Mouse (Mus musculus) thymus, postnatal 36 days (tissue): ENCODE results near the gene Nprl3.
A peak's percentile ranks its signal among the peaks of the same experiment; 100 is the strongest.
"Not testable (repeated sequence)": the region's sequence is repeated elsewhere in the genome, so short reads cannot be mapped to it uniquely, and the experiment has no call there.

ENCODE experiments used
- DNase-seq, 2 experiments: peaks; one replicate each; pipeline ENCODE4 v3.0.0; 2022; ENCODE audit warnings: mixed read lengths in 2 of 2

Nprl3 gene

GRCm38 (mm10) chr11:32267188-32267884 is at the start of gene Nprl3:
Gene Nprl3, minus strand, starts transcription at chr11:32267707.
- peak; percentile 96 to 97 for DNase-seq

GRCm38 (mm10) chr11:32316009-32316408 is 48.5 kb upstream of the Nprl3 start:
- DNase-seq = no peak

GRCm38 (mm10) chr11:32309928-32310327 is 42.4 kb upstream of the Nprl3 start:
- no peak for DNase-seq

GRCm38 (mm10) chr11:32309446-32309845 is 41.9 kb upstream of the Nprl3 start:
- DNase-seq = no peak

GRCm38 (mm10) chr11:32307006-32307405 is 39.5 kb upstream of the Nprl3 start:
- DNase-seq = no peak

GRCm38 (mm10) chr11:32303455-32303854 is 35.9 kb upstream of the Nprl3 start:
- DNase-seq = no peak

GRCm38 (mm10) chr11:32302824-32303419 is 35.4 kb upstream of the Nprl3 start:
- DNase-seq = no peak

- DNase-seq = no peak
Measured at GRCm38 (mm10) chr11:32301506-32301905, 34.0 kb upstream of the Nprl3 start.

GRCm38 (mm10) chr11:32300279-32301267 is 33.1 kb upstream of the Nprl3 start:
- DNase-seq = no peak

GRCm38 (mm10) chr11:32299865-32300264 is 32.4 kb upstream of the Nprl3 start, which contains the start of gene Hbq1a:
Gene Hbq1a, plus strand, starts transcription at chr11:32300069.
- DNase-seq = peak; percentile 53

GRCm38 (mm10) chr11:32298532-32298918 is 31.0 kb upstream of the Nprl3 start:
- no peak for DNase-seq

GRCm38 (mm10) chr11:32297866-32298531 is 30.5 kb upstream of the Nprl3 start:
- no peak for DNase-seq

- DNase-seq = not testable (repeated sequence)
Measured at GRCm38 (mm10) chr11:32297417-32297816, 29.9 kb upstream of the Nprl3 start.

- not testable (repeated sequence) for DNase-seq
Measured at GRCm38 (mm10) chr11:32296203-32296602, 28.7 kb upstream of the Nprl3 start, which contains the start of gene Hba-a2. Gene Hba-a2, plus strand, starts transcription at chr11:32296489.

- DNase-seq = not testable (repeated sequence)
Measured at GRCm38 (mm10) chr11:32293479-32293878, 26.0 kb upstream of the Nprl3 start.

GRCm38 (mm10) chr11:32292819-32293218 is 25.3 kb upstream of the Nprl3 start:
- not testable (repeated sequence) for DNase-seq

GRCm38 (mm10) chr11:32287493-32287825 is 20.0 kb upstream of the Nprl3 start:
- DNase-seq = no peak

- peak; percentile 71 to 72 for DNase-seq
Measured at GRCm38 (mm10) chr11:32286695-32287492, 19.4 kb upstream of the Nprl3 start, which contains the start of gene Hbq1b. Gene Hbq1b, plus strand, starts transcription at chr11:32286965.

- not testable (repeated sequence) for DNase-seq
Measured at GRCm38 (mm10) chr11:32285887-32286286, 18.4 kb upstream of the Nprl3 start.

- no peak for DNase-seq
Measured at GRCm38 (mm10) chr11:32285031-32285775, 17.7 kb upstream of the Nprl3 start.

- DNase-seq = not testable (repeated sequence)
Measured at GRCm38 (mm10) chr11:32284582-32284981, 17.1 kb upstream of the Nprl3 start.
